Mouse (Mus musculus) adipocyte (in vitro differentiated cells): Measurements from ENCODE around the gene Foxp1.
A peak's percentile ranks its signal among the peaks of the same experiment; 100 is the strongest.

Experiments
- DNase-seq: peaks from one replicate; pipeline ENCODE4 v3.0.0-alpha.2; 2016; ENCODE audit warnings: low spot score

Gene Foxp1

DNA sequence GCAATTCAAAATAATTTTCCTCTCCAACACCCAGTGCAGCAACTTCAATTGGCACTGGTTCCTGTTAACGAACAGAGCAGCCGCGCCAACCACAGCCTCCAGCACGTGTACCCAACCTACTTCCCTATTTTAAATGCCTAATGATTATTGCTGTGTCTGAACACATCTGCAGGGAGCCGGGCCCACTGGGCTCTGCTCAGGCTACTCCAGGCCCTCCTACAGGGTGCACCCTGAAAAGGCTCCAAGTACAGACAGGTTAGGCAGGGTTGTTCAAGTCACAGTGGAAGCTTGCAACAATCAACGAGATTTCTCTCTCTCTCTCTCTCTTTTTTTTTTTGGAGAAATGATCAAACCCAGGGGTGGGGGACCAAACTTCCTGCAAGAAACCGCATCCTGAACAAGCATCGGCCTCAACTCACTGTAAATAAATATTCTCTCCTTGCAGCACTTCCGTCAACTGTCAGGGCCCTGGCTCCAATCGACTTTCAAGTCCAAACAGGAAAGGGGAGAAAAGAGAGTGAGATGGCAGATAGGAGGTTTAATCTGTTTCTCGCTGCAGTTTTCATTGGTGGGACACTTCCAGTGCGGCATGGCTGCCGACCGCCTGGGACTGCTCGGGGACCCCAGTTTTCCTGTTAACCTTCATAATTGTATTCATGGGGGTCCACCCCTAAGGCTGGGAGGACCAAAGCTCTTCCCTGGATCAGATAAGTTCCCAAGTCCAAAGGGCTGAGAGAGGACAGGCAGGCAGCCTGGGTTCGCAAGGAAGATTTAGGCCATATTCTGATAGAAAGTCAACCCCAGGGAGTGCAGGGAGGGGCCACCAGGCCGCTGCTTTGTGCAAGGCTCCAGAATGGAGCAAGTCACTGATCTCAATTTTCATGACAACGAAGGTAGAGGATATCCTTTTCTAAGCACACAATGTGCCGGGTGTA lies 133.5 kb downstream of the Foxp1 start:
- no peak for DNase-seq

DNA sequence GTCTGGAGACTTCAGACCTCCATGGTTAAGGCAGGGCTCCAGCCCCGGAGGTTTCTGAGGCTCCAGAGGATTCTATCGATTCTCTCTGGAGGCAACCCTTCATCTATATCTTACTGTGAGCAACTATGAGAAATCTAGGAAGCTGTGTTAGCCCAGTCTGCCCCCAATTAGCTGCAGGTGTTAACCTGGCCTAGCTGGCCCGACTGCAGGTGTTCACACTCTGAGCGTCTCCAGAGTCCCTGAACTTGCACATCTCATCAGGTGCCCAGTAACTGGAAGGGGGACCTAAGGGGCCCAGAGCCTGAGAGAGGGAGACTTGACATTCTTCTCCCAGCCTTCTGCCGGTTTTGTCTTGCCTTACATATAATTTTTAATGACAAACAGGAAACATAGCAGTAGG lies 134.5 kb downstream of the Foxp1 start:
- no peak for DNase-seq

DNA sequence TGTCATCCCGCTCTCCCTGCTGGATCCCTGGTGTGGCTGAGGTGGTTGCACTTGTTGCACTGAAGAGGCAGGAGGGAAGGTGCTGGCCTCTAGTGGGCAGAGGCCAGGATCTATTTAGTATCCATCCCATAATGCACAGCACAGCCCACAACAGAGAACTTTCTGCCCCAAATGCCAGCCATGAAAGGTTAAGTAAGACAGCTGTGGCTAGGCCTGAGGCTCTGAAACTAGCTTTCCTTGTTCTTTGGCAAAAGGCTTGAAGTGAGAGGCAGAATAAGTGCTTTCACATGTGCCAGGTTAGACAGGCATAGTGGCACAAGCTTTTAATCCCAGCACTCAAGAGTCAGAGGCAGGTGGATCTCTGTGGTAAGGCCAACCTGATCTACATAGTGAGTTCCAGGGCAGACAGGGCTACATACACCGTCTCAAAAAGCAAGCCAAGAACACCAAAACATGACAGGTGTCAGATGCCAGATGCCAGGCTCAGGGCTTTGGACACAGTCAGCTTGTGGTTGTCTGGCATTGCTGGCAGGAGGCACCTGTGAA lies 137.4 kb downstream of the Foxp1 start:
- peak; percentile 49 for DNase-seq

DNA sequence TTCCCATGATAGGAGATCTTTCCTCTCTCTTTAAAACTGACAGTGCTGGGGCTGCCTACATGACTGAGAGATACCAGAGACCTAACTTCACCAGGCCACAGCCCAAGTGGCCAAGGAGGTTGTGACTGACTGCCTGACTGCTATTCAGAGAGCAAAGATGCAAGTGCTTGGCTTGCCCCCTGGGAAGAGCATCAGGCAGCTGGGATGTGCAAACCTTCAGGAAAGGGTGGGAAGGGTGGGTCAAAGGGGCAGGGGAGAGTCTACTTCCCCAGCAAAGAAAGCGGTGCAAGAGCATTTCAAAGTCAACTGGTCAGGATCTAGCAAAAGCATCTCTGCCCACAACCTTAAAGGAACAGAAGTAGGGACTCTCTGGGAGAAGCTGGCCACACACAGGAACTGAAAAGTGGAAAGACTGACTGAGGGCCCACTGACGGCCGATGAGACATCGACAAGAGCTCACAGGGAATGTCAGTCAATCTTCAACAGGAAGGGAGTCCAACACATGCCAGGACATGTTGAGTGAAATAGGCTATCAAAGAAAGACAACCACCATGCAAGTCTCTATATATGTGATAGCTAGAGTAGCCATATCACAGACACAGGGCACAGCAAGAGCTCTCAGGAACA lies 138.6 kb downstream of the Foxp1 start:
- DNase-seq, result no peak

DNA sequence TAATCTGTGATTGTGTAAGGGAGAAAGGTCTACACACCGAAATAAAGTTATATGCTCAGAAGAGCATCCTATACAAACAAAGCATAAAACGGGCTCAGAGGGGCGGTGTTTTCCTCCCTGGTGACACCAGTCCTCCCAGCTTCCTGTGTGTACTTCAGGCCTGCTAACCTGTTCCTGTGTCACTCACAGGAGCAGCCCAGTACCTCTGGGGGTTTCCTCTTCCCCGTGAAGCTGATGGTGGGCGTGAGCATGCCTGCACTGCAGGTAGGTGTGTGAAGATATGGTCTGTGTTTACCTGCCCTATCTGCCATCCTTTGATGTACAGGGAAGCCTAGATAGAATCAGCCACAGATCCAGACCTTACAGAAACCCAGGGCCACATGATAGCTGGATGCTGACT lies 142.4 kb downstream of the Foxp1 start:
- DNase-seq, result no peak

DNA sequence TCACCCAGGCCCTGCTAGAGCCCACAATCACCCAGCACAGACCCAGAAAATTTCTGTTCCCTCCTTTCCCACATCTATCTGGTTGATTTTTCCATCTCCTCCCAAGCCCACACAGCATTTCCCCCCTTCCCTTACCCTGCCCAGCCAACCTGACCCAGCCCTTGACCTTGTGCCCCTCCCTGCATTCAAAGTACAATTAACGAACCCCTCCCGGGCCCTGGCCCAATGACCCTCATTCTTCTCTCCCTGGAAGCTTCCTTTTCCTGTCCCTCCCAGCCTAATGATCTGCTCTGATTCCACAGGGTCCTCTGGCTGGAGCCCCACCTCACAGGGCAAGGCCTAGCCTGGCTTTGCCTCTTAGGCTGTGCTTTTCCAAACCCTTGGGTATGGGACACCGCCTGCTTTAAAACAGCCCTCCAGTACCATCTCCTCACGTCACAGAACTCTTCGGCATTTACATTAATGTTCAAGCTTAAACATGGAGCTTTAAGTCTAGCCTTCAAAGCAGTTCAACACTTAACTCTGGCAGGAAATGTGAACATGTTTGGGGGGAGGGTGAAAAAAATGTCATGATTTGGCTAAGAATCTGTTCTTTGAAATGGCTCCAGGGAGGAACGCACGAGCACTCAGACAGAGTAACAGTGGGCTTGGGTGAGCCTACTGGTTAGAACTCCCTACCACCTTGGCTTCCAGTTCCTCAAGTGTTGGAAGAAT lies 143.4 kb downstream of the Foxp1 start:
- no peak for DNase-seq

DNA sequence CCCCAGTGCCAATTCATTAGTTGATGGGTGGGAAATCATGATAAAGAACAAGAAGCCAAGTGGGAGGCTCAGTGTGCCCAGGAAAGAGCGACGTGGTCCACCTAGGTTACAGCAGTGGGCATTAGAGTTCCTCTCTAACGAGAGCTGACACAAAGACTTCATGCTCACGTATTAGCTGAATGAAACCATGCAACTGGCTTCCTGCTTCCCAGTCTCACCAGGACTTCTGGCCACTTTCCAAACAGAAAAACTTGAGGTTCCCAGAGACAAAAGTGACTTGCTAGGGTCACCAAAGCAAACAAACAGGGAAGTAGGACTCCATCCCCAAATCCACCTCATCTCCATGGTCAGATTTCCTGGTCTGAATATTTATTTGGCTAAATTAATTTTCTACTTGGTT lies 144.8 kb downstream of the Foxp1 start:
- DNase-seq, result no peak

DNA sequence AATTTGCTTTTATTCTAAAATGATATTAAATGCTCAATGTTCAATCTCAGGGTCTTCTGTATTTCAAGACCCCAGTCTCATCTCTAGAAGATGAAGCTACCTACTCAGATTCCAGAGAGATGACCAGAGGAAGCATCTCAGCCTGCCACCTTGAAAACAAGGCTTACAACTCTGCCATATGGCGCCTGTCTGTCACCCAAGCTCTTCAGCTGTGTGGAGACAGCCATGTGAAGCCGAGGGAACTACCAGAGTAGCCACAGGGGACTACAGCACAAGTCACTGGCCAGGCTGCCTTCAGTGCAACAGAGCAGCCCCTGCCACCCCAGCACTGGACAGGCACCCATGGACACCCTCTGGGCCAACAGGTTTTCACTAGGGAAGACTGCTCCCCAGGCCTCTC lies 145.4 kb downstream of the Foxp1 start:
- DNase-seq, result no peak

DNA sequence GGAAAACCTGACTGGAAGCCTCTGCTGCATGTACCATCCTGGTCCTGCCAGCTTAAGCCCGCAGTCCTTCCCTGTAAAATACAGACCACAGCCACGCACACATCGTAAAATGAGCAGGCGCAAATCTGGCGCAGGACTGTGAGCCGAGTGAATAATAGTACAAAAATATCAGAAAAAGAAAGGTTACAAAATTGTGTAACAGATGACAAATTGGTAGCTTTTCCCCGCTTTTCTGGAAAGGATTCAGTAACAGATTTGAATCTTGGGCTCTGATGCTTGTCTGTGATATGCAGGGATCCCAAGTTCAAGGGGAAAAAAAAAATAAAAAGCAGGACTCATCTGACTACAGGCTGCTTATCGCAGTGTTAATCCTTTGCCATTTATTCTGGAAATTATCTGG lies 145.8 kb downstream of the Foxp1 start:
- DNase-seq, result no peak

DNA sequence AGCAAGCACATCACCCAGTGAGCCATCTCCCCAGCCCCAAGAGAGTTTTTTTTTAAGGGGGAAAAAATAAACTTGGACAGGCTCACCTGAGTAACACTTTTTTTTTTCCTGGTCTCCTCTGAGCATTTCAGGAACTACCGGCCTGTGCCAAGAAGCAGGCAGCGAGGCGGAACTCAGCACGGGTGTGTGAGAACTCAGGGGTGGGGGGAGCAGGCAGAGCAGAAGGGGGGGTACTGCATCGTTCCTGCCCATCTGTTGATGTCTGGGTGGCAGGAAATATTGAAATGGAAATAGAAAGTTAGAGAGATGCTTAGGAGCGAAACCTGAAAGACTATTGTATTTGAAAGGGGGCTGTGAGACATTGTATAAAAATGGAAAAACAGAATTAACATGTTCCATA lies 146.7 kb downstream of the Foxp1 start:
- no peak for DNase-seq

DNA sequence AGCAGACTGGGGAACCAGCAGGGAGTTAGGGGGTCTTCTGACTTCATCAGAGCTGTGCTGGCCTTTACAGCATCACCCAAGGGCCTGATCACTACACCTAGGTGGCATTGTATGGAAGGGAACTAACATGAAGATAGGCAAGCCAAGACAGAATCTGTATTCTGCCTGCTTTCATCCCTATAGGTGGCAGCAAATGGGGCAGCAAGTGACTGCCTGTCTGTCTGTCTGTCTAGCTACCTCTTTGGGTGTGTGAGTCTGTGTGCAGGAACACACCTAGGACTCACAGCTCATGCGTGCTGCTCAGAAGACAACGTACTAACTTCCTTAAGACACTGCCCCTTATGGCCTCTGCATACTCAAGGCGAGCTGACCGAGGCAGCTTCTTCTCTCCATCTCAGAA lies 147.1 kb downstream of the Foxp1 start:
- no peak for DNase-seq

DNA sequence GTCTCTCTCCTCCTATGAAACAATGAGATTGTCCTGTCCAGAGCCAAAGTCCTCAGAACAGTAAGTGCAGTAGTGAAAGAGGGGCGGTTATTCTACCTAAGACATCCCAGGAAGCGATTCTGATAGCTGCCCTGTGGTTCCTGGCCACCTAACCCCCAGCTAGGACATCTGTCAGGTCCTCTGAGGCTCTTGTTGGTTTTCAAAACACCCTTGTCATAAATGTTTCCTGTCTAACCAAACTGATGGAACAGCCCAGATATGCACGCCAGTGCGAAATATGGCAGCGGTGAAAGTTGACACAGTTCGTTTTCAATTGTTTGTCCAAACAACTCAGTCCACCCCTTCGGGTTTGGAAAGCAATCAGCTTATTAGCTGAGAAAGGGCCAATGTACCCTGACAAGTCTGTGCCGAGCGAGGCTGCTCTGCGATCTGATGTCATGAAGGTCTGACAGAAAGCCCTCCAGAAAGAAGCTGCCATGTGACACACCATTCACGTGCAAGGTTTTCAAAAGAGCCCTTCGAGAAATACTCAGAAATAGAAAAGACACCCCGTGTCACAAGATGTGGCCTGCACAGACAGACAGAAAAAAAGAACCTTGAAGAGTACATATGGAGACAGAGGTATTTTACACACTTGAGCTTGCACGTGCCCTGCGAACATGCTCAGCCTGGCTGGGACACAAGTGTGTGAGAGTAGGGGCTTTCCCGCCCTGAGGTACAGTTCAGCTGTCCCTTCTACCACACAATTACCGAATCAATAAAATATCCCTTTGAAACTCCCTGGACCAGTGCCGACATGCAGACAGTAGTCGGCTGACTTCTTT lies 147.9 kb downstream of the Foxp1 start:
- no peak for DNase-seq

DNA sequence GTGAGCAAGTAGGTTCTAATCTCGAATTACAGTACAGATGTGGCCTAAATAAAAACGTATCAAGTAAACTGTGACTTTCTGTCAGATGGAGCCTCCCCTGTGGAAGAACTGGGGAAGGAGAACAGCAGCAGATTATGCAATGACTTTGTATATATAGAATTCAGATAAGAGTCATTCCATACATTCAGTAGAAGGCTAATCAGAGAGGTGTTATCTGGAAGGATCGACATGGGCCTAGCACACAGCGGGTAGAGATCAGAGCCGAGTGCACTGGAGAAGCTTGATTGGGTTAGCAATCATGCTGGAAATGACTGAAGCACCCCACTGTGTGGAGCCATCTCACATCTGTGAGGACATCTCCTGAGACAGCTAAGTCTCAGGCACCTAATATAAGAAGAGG lies 150.1 kb downstream of the Foxp1 start:
- no peak for DNase-seq

DNA sequence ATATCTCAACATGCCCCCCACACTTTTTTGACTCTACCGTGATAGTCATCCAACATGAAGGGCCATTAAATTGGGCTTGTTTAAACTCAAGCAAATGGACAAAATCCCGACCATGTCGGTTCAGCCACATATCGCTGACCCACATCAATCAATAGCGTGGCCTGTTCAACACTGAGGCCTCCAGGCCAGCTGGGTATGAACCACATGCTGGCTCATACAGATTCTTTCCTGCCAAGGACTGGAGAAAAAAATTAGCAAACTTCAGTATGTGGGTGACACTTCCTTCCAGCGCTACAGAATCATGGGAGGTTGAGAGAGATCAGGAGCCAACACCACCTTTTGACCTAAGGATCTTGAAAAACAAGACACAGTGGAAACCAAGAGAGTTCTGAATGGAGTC lies 150.5 kb downstream of the Foxp1 start:
- peak; percentile 41 for DNase-seq

DNA sequence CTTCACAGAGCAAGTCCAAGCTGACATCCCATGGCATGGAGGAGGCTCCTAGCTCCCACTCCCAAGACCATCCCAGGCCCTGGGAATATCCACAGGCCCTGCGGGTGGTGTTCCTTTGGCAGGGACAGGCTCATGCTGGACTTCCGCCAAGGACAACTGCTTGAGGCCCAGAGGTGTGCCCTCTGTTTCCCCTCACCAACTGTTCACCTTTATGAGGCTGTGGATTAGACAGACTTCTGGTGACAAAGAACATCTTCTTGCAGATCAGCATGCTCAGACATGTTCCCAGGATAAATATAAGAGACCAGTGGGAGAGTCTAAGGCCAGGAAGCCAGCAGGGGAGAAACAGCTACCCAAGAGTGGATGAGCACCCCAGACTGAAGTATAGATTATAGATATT lies 152.6 kb downstream of the Foxp1 start:
- no peak for DNase-seq

DNA sequence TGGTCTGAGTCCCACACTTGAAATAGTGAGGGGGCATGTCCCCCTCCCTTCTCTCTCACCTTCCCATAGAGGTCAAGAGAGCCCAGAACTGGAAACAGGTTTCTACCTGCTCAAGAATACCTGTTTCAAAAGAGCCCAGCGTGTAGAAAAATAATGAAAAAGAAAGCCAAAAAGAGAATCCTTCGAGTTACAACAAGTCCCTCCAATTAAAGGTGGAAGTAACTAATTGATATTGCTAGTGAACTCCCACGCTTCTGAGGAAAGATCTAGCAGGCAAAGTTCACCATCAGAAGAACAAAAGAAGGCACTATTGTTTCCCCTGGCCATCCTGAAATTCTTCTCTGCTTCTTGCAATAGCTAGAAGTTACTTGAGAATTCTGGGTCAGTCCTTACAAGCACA lies 153.4 kb downstream of the Foxp1 start:
- DNase-seq, result no peak

DNA sequence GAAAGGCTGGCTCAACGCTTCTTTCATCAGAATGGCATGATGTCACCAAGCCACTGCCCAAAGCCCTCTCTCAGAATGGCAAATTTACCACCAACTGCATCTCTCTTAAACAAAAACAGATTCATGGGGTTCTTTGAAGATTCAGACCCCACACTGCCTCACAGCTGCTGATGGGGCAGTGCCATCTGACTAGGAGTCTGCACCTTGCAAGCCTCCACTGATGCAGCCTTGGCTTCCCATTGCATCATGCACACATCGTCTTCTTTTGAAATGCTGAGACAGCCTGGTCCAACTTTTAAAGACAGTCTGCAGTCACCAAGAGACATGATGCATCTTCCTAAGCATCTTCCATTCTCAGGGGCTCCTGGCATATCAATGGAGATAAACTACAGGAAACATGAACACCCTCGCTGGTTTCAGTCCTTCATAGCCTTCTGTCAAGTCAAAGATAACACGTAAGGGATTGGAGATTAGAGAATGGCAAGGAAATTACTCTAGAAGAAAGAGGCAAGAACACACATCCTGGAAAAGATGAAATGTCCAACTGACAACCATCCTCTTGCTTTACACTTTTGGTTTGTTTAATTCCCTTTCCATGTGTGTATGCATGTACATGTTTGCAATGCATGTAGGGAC lies 154.3 kb downstream of the Foxp1 start:
- no peak for DNase-seq

DNA sequence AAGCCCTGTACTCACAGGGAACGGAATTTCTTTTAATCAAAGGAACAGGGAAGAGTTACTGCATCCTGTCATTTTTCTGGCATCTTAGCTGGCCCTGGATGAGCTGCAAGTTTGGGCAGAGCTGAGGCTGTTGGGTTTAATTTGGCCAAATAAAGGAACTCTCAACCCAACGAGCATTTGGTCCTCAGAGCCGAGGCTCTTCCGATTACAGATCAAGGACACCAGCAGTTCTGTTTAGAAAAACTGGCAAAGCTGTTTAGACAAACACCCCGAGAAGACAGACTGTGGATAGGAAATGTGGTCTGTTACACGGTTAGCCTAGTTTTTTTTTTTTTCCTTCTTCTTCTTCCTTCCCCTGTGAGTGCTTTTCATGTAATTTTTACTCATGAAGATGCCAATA lies 158.0 kb downstream of the Foxp1 start:
- DNase-seq, result no peak

DNA sequence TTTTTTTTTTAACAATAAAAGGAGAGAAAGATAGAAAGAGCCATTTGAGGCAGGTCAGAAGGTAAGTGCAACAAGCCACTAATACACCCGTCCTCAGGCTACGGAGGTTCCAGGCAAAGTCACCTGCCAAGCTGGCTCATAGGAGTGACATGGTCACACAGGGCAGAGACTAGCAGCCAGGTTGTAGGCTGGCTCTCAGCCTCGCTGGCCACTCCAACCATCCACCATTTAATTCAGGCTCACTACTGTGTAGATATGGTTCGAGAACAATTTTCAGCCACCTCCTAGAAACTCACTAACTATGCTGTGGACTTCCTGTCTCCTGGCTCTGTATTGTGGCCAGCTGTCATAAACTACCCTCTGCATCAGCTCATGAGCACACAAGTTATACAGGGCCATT lies 161.9 kb downstream of the Foxp1 start:
- DNase-seq, result no peak

DNA sequence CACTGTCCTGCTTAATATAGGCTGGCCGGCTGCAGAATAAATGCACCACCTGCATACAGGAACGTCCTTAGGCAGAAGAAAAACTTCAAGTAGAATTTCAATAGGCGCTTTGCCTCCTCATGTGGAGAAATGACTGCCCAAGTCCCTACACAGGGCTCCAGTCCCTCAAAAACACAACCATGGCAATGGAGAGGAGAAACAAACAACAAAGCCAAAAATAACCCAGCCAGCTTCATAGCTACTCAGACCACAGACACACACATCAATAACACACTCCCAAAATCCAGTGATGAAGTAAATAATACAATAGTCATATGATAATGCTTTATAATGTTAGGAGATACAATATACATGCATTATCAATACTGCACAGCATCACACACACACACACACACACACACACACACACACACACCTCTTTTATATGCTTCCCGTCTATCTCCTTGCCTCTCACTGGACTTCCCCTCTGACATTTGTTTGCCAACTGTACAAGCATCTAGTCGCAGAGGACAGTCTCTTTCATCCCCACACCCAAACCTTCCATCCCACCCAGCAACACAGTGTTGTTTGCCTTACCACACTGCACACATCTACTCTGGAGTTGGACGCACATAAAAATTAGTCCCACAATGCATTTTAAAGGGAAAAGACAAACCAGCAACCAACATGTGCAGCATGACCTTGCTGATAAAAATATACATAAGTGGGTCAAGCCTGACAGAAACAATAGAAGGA lies 162.6 kb downstream of the Foxp1 start:
- DNase-seq, result no peak
